Mouse (Mus musculus) kidney, adult 9 months (tissue): ENCODE results near the gene Scamp5.

Experiments
- DNase-seq: peaks from one replicate; pipeline ENCODE4 v3.0.0; 2022

Scamp5 gene

GRCm38 (mm10) chr9:57467896-57468549 lies at the start of gene Scamp5:
Gene Scamp5, minus strand, starts transcription at chr9:57468060.
- DNase-seq, result peak; percentile 92

GRCm38 (mm10) chr9:57517113-57517512 lies 49.3 kb upstream of the Scamp5 start:
- DNase-seq, result peak; percentile 66

DNA sequence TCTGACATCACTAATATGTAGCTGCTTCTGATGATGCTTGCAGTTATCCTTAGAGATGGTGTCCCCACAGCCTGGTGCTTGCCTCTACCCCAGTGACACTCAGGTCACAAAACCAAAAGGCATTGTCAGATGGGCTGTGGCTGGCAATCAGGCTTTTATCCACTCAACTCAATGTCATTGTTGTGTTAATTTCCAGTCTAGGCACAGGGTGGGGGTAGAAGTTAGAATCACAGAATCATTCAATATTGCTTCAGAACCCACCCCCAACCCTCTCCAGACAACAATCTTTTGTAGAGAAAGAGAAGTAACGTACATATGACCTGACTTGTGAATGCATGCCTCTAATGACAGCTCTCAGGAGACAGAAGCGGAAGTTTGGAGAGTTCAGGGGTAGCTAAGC lies 42.7 kb upstream of the Scamp5 start:
- no peak for DNase-seq

DNA sequence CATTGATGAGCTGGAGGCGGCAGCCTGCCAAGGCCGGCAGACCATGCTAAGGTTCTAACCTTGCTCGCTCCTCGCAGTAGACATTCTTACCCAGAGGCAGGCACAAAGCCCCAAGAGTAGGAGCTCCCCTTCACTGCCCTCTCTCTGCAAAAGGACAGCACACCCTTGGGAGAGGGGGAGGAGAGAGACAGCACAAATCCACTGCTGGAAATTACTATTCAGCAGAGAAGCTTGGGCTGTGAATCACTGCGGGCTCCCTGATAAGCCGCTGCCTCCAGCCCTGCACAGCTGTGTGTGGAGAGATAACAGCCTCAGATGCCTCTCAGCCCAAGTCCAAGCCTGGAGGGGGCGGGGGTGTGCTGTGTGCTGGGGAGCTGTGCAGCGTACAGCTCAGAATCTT lies 37.8 kb upstream of the Scamp5 start:
- DNase-seq, result no peak

DNA sequence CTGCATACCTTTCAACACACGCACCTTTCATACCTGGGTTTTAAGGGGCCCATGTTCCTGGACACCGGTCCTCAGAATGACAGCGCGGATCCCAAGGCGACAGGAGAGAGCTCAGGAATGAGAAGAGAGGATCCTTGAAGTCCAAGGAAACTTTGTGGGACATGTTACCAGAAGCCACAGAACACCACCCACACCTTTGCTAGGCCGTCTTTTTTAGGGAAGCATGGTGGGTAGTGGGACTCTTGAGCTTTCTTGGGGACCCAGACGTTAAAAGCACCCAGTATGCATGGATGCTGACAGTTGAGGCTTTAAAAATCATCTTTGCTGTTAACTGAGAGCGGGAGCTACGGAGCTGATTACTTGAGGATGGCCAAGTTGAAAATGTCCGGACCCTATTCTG lies 37.0 kb upstream of the Scamp5 start:
- DNase-seq, result no peak

DNA sequence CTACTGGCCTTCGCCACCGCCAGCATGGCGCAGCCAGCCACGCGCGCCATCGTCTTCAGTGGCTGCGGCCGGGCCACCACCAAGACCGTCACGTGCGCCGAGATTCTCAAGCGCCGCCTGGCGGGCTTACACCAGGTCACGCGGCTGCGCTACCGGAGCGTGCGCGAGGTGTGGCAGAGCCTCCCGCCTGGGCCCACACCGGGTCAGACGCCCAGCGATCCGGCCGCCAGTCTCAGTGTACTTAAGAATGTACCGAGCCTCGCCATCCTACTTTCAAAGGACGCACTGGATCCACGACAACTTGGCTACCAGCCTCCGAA lies 36.5 kb upstream of the Scamp5 start:
- peak; percentile 69 for DNase-seq

DNA sequence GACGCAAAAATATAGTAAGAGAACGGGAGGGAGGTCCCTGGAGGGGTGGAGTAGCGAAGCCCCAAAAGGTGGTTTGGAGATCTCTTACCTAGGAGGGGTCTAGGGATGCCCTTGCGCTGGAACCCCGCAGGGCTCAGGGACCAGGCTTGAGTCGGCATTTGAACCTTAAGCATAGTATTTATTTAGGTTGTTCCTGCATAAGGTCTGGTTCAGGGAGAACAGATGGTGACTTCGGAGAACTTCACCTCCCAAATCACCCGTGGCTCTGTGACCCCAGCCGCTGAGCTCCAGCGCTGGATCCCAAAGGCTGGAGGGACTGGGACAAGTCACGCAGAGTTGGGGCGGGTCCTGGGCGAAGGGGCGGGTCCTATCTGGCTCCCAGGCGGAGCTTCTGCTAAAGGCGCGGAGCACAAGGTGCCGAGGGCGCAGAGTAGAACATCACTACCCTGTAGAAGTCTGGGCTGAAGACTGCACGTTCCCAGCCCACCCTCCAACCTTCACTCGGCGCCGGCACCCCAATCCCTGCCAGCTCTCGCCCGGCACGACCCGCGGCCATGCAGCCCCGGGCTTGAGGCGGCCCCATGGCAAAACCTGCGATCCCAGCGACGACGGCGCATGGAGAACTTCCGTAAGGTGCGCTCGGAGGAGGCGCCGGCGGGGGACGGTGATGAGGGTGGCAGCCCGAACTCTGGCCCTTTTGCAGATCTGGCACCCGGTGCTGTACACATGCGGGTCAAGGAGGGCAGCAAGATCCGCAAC lies 35.9 kb upstream of the Scamp5 start, which contains the start of gene Rpp25:
Gene Rpp25, plus strand, starts transcription at position 405 of the 759 bp plus-strand sequence.
- peak; percentile 63 for DNase-seq

GRCm38 (mm10) chr9:57502911-57503621 lies 35.2 kb upstream of the Scamp5 start:
- no peak for DNase-seq

DNA sequence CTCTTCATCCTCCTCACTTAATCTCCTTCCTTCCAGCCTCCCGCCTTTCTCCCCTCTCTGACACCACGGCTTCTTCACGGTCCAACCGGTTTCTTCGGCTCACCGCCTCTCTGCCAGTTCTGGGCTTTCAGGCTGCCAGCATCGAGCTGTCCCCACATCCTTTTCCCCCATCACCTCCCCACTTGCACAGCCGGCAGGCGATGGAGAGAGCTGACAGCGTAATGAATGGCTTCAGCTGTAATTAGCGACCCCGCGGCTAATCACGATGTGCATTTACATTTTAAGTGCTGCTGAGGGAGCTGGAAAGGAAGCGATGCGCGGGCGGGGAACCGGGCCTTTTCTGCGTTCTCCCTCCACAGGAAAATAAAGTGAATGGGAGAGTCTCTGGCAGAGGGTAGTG lies 34.0 kb upstream of the Scamp5 start:
- DNase-seq, result no peak

GRCm38 (mm10) chr9:57501452-57501851 lies 33.6 kb upstream of the Scamp5 start:
- no peak for DNase-seq

GRCm38 (mm10) chr9:57498536-57498935 lies 30.7 kb upstream of the Scamp5 start:
- DNase-seq, result no peak

DNA sequence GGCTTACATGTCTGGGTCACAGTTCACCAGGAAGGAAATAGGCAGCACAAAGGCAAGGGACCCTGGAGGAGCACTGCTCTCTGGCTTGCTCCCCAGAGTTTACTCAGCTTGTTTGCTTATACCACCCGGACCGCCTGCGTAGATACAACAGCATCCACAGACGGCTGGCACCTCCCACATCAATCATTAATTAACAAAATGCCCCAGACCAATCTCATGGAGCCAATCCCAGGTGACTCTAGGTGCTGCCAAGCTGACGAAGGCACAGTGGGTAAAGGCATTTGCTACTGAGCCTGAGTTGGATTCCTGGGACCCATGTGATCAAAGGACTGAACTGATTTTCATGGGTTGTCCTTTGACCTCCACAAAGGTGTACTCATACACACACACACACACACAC lies 29.4 kb upstream of the Scamp5 start:
- DNase-seq, result peak; percentile 61

GRCm38 (mm10) chr9:57494970-57495369 lies 27.1 kb upstream of the Scamp5 start:
- DNase-seq, result no peak

GRCm38 (mm10) chr9:57493532-57493931 lies 25.7 kb upstream of the Scamp5 start:
- DNase-seq, result no peak

DNA sequence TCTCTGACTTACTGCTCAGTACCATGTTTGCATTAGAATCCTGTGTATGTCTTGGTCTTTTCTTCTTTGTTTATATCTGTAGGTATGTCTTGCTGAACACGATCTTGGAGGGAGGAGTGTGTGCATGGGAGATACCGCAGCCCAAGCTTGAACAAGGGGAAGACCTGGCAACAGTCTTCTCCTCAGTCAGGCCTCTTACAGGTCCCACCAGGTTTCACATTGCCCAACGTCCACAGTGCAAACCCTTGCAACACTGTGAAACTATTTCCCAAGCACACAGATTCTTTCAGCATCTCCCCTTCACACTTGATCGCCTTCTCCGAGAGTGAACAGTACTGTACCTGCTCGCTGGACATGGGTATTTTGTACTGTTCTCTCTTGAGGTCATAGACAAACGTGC lies 19.9 kb upstream of the Scamp5 start:
- DNase-seq, result no peak

- DNase-seq, result peak; percentile 88
Measured at GRCm38 (mm10) chr9:57485774-57486173, 17.9 kb upstream of the Scamp5 start.

DNA sequence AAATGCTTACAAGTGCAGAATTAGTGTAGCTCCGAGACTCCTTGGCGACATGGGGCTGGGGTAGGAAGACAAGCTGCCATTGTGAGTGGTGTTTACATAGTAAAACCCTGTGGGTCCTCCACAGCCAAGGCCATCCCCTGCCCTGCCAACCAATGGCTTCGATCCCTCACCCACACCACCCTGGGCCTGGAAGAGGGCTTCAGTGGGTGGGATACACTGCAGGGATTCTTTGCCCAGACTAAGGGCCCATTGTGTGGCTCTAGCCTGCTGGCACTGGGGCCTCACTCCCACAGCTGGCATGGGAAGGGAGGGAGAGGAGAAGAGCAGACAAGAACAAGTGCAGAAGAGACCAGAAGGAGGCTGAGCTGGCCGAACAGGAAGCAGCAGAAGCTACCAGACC lies 1.1 kb upstream of the Scamp5 start:
- DNase-seq, result no peak

- peak; percentile 49 for DNase-seq
Measured at GRCm38 (mm10) chr9:57467271-57467771, 539 bp downstream of the Scamp5 start.

- DNase-seq, result no peak
Measured at GRCm38 (mm10) chr9:57466101-57466500, 1.8 kb downstream of the Scamp5 start.

DNA sequence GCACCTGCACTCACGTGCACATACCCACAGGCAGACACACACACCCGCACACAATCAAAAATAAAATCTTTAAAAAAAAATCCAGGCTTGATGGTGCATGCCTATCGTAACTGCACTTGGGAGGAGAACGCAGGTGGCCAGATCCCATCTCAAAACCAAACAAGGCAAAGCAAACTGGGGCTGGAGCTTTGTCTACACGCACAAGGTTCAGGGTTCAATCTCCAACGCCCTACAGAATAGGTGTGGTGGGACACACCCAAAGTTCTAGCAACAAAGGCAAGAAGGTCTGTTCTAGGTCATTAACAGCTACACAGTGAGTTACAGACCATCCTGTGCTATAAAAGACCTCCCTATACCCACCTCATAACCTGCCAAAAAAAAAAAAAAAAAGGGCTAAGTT lies 5.0 kb downstream of the Scamp5 start:
- no peak for DNase-seq

DNA sequence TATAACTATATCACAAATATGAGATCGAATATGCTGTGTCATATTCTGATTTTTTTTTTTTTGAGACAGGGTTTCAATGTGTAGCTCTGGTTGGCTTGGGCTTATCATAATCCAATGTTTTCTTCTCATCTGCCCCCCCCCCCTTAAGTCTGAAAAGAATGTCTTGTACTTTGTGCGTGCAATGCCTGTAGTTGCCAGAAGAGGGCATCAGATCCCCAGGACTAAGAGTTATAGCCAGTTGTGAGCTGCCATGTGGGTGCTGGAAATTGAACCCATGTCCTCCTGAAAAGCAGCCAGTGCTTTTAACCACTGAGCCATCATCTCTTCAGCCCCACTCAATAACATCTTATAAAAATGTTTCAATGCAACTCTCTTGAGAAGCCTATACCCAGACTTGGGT lies 8.2 kb downstream of the Scamp5 start:
- no peak for DNase-seq

DNA sequence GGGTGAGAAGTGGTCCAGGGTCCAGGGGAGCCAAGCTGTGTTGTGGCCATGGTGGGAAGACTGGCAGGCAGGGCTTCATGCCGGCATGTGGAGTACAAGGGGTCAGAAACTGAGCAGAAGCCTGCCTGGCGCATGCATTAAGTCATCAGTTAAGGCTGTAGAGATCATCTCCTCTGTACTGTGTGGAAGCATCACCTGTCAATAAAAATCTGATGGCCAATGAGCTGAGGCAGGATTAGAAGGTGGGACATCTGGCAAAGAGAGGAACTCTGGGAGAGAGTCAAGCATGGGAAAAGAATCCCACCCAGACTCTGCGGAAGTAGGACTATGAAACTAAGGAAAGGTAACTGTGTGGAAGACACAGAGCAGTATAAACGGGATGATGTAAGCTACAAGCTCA lies 14.3 kb downstream of the Scamp5 start:
- no peak for DNase-seq

- DNase-seq, result no peak
Measured at GRCm38 (mm10) chr9:57452624-57453462, 15.0 kb downstream of the Scamp5 start.
